Mouse (Mus musculus): ENCODE measurements at regions not wholly inside any gene's neighbourhood (a gene's known extent, or its start where the extent isn't known, plus 50 kb on each side); places are given as distances from the start of the nearest gene placed in this dataset.

DNA sequence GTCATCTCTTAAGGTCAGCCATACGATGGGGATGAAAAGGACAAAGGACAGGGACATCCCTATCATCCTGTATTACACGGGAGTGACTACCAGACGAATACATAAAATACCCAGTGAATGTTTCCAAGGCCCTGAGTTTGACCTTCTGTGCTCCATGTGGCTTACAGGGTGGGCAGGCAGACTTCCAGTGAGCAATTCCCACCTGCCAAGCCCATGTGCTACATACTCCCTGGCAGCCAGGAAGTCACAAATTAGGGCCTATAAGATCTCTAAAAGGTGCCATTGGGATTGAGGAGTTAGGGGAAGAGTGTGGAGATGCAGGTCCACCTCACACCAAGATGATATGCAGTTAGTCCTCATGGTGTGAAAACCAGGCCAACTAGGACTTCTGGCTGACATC, 233.1 kb upstream of the Kazn start:
- H3K4me1 ChIP-seq (ENCODE audit: control insufficient read depth, insufficient read depth, low read length) = peaks cover 23% of the 10 kb centered on the region
- no peak overlapping the region for H3K4me3 ChIP-seq (replicated peaks; ENCODE audit: low read length)
- DNase-seq (ENCODE audit: low spot score) (no peak), ATAC-seq (ENCODE audit: low FRiP score, low read depth) (no peak)
- no peak for TF ChIP-seq POLR2A (IDR thresholded peaks at IDR 0.05; ENCODE audit: borderline replicate concordance, extremely low read depth, insufficient read depth, insufficient read length)
- H3K27me3 ChIP-seq (ENCODE audit: control insufficient read depth, insufficient read depth, low read length) = no peaks in the 10 kb centered on the region
- no peak overlapping the region for H3K4me2 ChIP-seq (replicated peaks; ENCODE audit: low read depth, low read length, severe bottlenecking)
- no peaks in the 10 kb centered on the region for H3K36me3 ChIP-seq (ENCODE audit: control insufficient read depth, insufficient read depth, low read length)
- no peaks in the 10 kb centered on the region for H3K9me3 ChIP-seq (ENCODE audit: control insufficient read depth, low read length)
- WGBS = 90% methylated on average over 3 of the region's 3 CpGs
- H3K27ac ChIP-seq (replicated peaks; ENCODE audit: low read depth, low read length) = no peak overlapping the region
- H3K9ac ChIP-seq (ENCODE audit: low read depth, low read length, severe bottlenecking) = no peak overlapping the region

GRCm38 (mm10) chr4:142470784-142471183, 231.6 kb upstream of the Kazn start:
- no peak for TF ChIP-seq POLR2A (IDR thresholded peaks at IDR 0.05; ENCODE audit: borderline replicate concordance, extremely low read depth, insufficient read depth, insufficient read length)
- 86% methylated on average over 6 of the region's 6 CpGs for WGBS
- Histone ChIP-seq H3K9me3 (ENCODE audit: control insufficient read depth, low read length) (no peaks in the 10 kb centered on the region), H3K4me2 (replicated peaks; ENCODE audit: low read depth, low read length, severe bottlenecking) (no peak overlapping the region), H3K27me3 (ENCODE audit: control insufficient read depth, insufficient read depth, low read length) (no peaks in the 10 kb centered on the region), H3K9ac (ENCODE audit: low read depth, low read length, severe bottlenecking) (no peak overlapping the region), H3K36me3 (ENCODE audit: control insufficient read depth, insufficient read depth, low read length) (no peaks in the 10 kb centered on the region), H3K27ac (replicated peaks; ENCODE audit: low read depth, low read length) (no peak overlapping the region), H3K4me3 (replicated peaks; ENCODE audit: low read length) (no peak overlapping the region), H3K4me1 (ENCODE audit: control insufficient read depth, insufficient read depth, low read length) (peaks cover 22% of the 10 kb centered on the region)
- DNase-seq (ENCODE audit: low spot score) (no peak), ATAC-seq (ENCODE audit: low FRiP score, low read depth) (no peak)

DNA sequence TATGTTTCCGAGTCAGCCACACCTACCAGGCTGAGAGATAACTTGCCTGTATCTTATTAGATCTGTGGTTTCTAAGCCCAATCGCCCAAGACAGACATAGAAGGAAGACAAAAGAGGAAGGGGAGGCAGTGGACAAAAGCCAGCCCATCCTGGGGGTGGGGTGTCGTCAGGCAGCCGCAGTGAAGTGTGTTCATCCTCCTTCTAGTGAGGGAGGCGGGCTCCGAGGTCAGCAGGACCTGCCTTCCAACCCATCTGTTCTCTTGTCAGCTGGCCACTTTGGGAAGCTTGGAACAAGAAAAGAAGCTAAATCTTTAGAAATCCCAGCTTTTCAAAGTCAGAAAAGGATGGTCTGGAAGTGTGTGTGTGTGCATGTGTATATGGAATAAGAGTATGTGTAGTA, 228.7 kb upstream of the Kazn start:
- Histone ChIP-seq H3K4me1 (ENCODE audit: control insufficient read depth, insufficient read depth, low read length) (no peaks in the 10 kb centered on the region), H3K4me3 (replicated peaks; ENCODE audit: low read length) (no peak overlapping the region), H3K27ac (replicated peaks; ENCODE audit: low read depth, low read length) (no peak overlapping the region), H3K4me2 (replicated peaks; ENCODE audit: low read depth, low read length, severe bottlenecking) (no peak overlapping the region), H3K9me3 (ENCODE audit: control insufficient read depth, low read length) (no peaks in the 10 kb centered on the region), H3K9ac (ENCODE audit: low read depth, low read length, severe bottlenecking) (no peak overlapping the region), H3K27me3 (ENCODE audit: control insufficient read depth, insufficient read depth, low read length) (no peaks in the 10 kb centered on the region), H3K36me3 (ENCODE audit: control insufficient read depth, insufficient read depth, low read length) (no peaks in the 10 kb centered on the region)
- WGBS = 74% methylated on average over 6 of the region's 6 CpGs
- DNase-seq (ENCODE audit: low spot score) (no peak), ATAC-seq (ENCODE audit: low FRiP score, low read depth) (no peak)
- TF ChIP-seq POLR2A (IDR thresholded peaks at IDR 0.05; ENCODE audit: borderline replicate concordance, extremely low read depth, insufficient read depth, insufficient read length) = no peak

DNA sequence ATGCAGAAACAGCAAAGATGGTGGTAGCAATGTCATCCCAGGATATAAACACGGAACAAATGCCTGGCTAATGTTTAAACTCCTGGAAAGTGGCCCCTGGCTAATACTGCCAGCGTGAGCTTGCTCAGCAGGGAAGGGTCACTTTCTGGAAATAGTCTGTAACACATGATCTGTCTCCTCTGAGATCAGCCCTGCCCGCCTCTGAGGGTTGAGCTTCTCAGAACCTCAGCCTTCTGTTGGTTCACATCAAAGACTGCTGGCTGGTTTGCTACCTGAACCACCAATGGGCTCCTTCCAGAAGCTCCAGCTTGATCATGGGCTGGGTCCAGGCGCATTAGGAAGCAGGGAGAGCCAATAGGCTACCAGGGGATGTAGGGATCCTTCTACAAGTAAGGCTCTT, 226.0 kb upstream of the Kazn start:
- no peaks in the 10 kb centered on the region for H3K36me3 ChIP-seq (ENCODE audit: control insufficient read depth, insufficient read depth, low read length)
- H3K27me3 ChIP-seq (ENCODE audit: control insufficient read depth, insufficient read depth, low read length) = no peaks in the 10 kb centered on the region
- WGBS = 86% methylated on average over 4 of the region's 4 CpGs
- DNase-seq (ENCODE audit: low spot score) (no peak), ATAC-seq (ENCODE audit: low FRiP score, low read depth) (no peak)
- no peak overlapping the region for H3K4me3 ChIP-seq (replicated peaks; ENCODE audit: low read length)
- H3K9me3 ChIP-seq (ENCODE audit: control insufficient read depth, low read length) = no peaks in the 10 kb centered on the region
- H3K4me1 ChIP-seq (ENCODE audit: control insufficient read depth, insufficient read depth, low read length) = no peaks in the 10 kb centered on the region
- H3K27ac ChIP-seq (replicated peaks; ENCODE audit: low read depth, low read length) = no peak overlapping the region
- H3K4me2 ChIP-seq (replicated peaks; ENCODE audit: low read depth, low read length, severe bottlenecking) = no peak overlapping the region
- TF ChIP-seq POLR2A (IDR thresholded peaks at IDR 0.05; ENCODE audit: borderline replicate concordance, extremely low read depth, insufficient read depth, insufficient read length) = no peak
- H3K9ac ChIP-seq (ENCODE audit: low read depth, low read length, severe bottlenecking) = no peak overlapping the region

- no peak for DNase-seq (ENCODE audit: low spot score)
- no peak overlapping the region for H3K4me3 ChIP-seq (replicated peaks; ENCODE audit: low read length)
- no peak for ATAC-seq (ENCODE audit: low FRiP score, low read depth)
- no peak overlapping the region for H3K9ac ChIP-seq (ENCODE audit: low read depth, low read length, severe bottlenecking)
- H3K27me3 ChIP-seq (ENCODE audit: control insufficient read depth, insufficient read depth, low read length) = no peaks in the 10 kb centered on the region
- WGBS = 80% methylated on average over 6 of the region's 6 CpGs
- H3K4me2 ChIP-seq (replicated peaks; ENCODE audit: low read depth, low read length, severe bottlenecking) = no peak overlapping the region
- no peaks in the 10 kb centered on the region for H3K9me3 ChIP-seq (ENCODE audit: control insufficient read depth, low read length)
- H3K27ac ChIP-seq (replicated peaks; ENCODE audit: low read depth, low read length) = no peak overlapping the region
- TF ChIP-seq POLR2A (IDR thresholded peaks at IDR 0.05; ENCODE audit: borderline replicate concordance, extremely low read depth, insufficient read depth, insufficient read length) = no peak
- no peaks in the 10 kb centered on the region for H3K4me1 ChIP-seq (ENCODE audit: control insufficient read depth, insufficient read depth, low read length)
- no peaks in the 10 kb centered on the region for H3K36me3 ChIP-seq (ENCODE audit: control insufficient read depth, insufficient read depth, low read length)
These were observed 224.9 kb upstream of the Kazn start for GRCm38 (mm10) chr4:142464066-142464465.

- H3K9ac ChIP-seq (ENCODE audit: low read depth, low read length, severe bottlenecking) = no peak overlapping the region
- DNase-seq (ENCODE audit: low spot score) (no peak), ATAC-seq (ENCODE audit: low FRiP score, low read depth) (no peak)
- no peak for TF ChIP-seq POLR2A (IDR thresholded peaks at IDR 0.05; ENCODE audit: borderline replicate concordance, extremely low read depth, insufficient read depth, insufficient read length)
- WGBS = 84% methylated on average over 13 of the region's 13 CpGs
- no peaks in the 10 kb centered on the region for H3K27me3 ChIP-seq (ENCODE audit: control insufficient read depth, insufficient read depth, low read length)
- H3K4me1 ChIP-seq (ENCODE audit: control insufficient read depth, insufficient read depth, low read length) = no peaks in the 10 kb centered on the region
- no peaks in the 10 kb centered on the region for H3K9me3 ChIP-seq (ENCODE audit: control insufficient read depth, low read length)
- H3K4me3 ChIP-seq (replicated peaks; ENCODE audit: low read length) = no peak overlapping the region
- H3K36me3 ChIP-seq (ENCODE audit: control insufficient read depth, insufficient read depth, low read length) = no peaks in the 10 kb centered on the region
- no peak overlapping the region for H3K4me2 ChIP-seq (replicated peaks; ENCODE audit: low read depth, low read length, severe bottlenecking)
- no peak overlapping the region for H3K27ac ChIP-seq (replicated peaks; ENCODE audit: low read depth, low read length)
These were observed 221.4 kb upstream of the Kazn start for GRCm38 (mm10) chr4:142460468-142461086.
